Mouse (Mus musculus) ES-CJ7 (cell line): Measurements from ENCODE around the gene Man1b1.
A peak's percentile ranks its signal among the peaks of the same experiment; 100 is the strongest.

Experiments
- DNase-seq: peaks from one replicate; pipeline ENCODE4 v3.0.0; 2011; ENCODE audit warnings: low read depth, low spot score

The Man1b1 gene

DNA sequence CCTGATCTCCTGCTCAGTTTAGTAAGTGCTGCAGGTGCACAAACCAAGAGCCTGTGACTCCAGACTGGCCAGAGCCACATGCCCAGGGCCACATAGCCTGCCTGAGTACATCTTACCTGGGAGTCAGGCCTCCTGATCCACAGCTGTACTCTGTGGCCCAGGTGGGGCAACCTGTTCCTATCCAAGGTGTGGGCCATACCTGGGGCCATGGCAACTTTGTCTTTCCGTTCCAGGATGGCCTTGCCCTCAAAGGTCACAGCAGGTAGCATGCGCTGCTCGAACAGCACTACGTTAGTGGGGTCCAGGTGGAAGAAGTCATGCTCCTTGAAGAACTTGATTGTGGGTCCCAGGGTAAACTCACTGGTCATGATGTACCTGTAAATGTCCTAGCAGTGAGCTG, 32.2 kb downstream of the Man1b1 start:
- DNase-seq: no peak

DNA sequence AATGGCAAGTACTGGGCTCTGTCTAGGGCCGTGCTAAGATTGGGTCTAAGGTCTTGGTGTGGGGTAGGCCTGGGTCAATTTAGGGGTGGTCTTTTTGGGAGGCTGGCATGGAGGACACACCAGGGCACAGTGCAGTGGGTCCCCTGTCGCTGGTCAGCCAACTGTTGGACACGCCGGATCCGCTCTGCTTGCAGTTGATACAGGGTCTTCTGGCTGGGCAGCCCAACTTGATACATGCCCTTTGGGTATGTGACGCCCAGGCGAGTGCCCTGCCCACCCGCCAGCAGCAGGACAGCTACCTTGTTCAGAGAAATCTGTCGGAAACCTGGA, 32.6 kb downstream of the Man1b1 start:
- DNase-seq: no peak

DNA sequence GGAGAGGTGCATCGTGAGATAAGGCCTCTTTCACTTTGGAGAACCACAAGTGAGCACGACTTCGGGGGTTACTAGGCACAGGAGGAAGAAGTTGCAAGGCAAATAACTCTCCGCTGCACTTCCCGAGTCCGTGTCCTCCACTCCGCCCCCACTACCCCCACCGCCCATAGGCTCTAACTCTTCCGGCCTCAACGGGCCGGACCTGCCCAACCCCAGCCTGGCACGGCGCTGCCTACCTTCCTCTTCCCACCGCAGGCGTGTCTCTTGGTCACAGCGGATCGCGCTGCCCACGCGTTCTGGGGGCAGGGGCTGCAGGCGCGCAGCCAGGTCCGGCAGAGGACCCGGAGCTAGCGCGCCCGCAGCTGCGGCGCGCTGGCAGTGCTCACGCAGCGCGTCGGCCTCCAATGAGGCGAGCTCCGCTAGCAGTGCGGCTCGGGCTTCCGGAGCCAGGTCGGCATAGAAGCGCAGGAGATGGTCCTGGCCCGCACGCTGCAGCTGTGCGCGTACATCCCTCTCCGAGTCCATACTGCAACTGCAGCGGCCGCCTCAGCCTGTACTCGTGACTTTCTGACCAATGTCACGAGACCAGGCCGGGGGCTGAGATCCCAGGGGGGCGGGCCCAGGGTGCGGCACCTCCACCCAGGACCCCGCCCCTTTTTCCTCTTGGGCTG, 33.1 kb downstream of the Man1b1 start, which contains the start of gene Uap1l1:
Uap1l1 (minus strand) TSS at position 592 of the 671 bp plus-strand sequence.
- peak; percentile 88 for DNase-seq

DNA sequence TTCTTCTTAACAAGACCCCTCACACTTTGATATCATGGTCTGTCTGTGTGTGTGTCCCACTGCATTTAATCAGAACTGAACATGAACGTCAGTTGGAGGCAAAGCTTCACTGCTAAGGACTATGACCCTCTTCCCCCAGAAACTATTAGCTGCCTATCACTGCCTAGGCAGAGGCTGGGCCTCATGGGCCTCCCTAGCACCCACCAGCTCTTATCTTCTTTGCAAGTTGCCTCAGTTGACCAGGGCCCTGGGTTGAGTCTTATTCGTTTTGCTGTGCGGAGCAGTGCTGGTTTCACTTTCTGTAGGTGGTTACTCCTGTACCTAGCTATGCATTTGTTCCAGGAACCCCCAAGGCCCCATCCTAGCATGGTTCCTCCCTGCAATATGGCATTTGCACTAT, 37.9 kb downstream of the Man1b1 start:
- DNase-seq: no peak

DNA sequence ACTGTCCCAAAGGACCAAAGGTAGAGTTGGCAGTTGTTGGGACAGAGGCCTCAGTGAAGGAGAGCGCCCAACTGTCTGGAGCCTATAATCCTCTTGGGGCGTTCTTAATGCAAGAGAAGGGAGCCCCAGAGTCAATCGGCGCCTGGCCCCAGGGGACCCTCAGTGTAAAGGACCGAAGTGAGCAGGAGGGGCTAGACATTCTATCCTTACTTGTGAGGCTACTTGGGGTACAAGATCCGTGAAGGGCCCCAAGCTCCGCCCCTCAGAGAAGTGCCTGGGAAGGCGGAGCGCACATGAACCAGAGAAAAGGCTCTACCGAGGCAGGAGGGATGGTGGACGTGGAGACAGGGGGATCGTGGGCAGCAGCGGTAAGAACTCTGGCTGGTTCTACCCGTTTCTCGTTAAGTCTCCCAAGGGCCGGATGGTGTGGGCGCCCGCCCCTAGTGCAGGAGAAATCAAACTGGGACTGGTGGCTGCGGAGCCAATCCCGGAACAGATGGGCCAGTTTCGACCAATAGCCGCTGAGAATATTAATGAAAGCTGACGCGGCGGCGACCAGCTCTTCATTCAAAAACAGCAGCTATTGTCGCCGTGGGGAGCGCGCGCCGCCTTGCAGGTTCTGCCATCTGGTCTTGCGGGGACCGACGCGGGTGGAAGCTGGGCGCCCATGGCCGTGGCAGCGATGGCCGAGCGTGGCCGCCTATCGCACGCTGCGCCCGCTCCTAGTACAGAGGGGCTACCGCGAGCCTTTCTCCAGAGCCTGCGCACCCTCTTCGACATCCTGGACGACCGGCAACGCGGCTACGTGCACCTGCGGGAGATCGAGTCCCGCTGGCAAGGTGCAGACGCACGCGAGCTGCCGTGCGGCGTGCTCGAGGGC, 39.9 kb downstream of the Man1b1 start, which contains the start of gene Sapcd2:
Sapcd2 (plus strand) TSS at position 558 of the 880 bp plus-strand sequence.
- peak; percentile 89 for DNase-seq

DNA sequence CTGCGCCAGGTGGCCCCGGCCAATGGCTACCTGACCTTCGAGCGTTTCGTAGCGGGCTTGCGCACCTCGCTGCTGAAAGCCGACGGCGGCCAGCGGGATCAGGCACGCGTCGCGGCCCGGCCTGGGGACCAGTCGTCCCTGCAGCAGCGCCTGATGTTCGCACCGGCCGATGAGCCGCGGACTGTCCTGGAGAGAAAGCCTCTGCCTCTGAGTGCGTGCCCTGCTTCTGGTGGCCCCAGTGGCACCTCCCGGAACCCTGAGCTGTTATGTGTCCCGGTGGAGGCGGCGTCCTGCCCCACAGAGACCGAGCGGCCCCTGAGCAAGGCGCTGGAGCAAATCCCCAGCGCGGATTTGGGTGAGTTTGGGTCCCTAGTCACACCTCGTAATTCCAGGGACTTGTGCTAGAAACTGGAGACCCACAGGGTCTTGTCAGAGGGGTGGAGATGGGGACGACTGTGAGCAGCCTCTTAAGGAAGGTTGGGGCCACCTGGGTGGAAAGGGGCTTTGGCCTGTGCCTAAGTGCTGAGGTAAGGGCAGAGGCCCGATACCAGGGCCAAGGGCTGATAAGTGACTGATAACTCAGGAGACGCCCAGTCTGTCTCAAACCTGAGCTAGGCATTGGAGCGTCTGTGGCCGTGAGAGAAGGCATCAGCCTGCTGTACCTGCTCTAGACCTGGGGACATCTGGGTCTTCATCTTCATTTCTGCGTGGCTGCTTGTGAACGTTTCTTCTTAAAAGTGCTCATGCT, 40.7 kb downstream of the Man1b1 start:
- DNase-seq: no peak

DNA sequence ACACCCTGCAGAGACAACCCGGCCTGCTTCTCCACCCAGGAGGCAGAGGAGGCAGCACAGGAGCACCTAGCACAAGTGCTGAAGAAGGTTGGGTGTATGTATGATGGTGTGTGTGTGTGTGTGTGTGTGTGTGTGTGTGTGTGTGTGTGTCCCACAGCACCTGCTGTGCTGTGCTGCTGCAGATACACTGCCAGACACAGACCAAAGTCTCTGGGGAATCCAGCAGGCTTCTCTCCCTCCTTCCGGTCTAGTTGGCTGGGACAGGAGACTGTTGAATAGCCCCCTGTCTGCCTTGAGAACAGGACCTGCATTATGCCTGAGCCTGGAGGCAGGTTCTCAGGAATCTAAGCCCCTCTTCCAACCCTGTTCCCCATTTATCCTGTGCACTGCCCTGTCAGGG, 41.3 kb downstream of the Man1b1 start:
- DNase-seq: no peak

DNA sequence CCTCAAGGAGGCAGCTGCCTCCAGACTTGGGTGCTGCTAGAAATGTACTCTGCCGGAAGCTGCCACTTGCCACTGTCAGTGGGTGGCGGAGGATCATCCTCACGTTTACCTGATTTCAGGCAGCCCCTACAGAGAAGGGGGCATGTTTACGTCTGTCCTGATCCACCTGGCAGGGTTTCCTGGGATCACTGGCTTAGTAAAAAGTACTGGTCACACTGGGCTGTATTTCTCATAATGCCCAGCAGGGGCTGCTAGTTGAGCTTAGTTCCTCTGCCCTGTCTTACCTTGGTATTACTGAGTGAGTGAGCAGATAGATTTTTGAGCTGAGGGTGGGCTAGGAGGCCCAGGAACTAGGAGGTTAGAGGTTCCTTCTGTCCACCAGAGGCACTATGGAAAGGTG, 44.5 kb downstream of the Man1b1 start:
- peak; percentile 67 for DNase-seq

DNA sequence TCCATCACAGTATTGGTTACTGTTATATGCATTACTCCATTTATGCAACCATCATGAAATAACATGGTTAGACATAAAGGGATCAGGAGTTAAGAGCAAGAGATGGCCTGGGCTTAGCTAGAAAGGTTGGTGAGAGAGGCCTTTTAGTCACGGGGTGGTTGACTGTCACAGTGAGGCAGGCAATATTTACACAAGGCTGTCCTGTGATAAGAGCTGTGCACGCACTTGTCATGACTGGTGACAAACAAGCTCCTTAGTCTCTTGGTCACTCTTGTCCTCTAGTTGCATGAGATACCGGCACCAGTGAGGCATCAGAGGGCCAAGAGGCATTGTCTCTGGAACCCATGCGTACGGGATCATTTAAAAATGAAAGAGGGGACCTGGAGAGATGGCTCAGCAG, 52.4 kb downstream of the Man1b1 start:
- no peak for DNase-seq

DNA sequence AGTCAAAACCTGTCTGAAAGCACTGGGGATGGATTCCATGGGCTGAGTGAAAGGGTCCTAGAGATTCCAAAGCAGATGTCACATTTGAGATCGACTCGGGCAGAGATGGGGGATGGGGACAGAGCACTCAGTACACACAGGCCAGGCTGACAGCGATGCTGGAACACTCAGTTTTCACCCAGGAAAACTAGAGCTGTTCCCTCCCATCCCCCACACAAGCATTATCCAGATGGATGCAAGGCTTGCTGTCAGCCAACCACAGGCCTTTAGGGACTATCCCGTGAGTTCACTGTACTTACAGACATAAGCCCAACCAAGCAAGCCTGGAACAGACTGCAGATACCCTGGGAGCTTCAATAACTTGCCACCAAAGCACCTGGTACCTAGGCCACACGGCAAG, 59.1 kb downstream of the Man1b1 start:
- DNase-seq: no peak

DNA sequence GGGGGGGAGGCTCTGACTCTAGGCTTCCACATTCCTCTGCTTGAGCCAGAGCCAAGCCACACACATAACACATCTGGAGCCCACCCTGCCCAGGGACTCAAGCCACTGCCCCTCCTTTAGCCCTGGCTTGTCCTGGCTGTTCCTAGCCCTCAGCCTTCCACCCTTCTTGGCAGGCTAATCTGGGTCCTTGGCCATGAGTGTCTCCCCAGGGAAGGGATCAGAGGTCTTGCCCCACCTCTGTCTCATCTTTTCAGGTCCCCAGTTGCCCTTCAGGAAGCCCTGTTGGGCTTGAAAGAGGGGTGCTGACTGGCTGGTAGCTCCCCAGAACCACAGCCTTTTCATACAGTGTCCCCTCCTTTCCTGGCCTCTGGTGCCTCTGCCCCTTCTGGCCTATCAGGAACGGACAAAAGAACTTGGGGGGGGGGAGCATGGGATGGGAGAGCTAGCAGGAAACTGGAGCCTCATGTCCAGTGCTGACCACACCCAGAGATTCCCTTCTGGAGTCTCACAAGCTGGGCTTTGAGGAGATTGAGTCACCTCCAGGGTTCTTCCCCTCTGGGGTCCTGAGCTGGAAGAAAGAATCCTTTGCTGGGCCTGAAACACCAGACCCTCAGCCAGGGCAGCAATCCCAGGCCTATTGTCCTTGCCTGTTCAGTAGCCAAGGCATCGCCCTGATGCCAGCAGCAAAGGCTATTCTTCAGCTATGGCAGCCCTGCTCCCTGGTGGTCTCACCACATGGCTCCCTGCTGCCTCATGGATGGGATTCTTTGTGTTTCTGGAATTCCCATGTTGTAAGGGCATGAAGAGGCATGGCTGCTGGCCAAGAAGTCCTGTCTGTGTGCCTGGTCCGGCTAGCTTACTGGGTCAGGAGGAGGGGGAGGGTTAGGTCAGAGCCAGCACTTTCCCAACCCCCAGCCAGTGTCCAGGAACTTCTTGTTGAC, 62.4 kb downstream of the Man1b1 start:
- no peak for DNase-seq

DNA sequence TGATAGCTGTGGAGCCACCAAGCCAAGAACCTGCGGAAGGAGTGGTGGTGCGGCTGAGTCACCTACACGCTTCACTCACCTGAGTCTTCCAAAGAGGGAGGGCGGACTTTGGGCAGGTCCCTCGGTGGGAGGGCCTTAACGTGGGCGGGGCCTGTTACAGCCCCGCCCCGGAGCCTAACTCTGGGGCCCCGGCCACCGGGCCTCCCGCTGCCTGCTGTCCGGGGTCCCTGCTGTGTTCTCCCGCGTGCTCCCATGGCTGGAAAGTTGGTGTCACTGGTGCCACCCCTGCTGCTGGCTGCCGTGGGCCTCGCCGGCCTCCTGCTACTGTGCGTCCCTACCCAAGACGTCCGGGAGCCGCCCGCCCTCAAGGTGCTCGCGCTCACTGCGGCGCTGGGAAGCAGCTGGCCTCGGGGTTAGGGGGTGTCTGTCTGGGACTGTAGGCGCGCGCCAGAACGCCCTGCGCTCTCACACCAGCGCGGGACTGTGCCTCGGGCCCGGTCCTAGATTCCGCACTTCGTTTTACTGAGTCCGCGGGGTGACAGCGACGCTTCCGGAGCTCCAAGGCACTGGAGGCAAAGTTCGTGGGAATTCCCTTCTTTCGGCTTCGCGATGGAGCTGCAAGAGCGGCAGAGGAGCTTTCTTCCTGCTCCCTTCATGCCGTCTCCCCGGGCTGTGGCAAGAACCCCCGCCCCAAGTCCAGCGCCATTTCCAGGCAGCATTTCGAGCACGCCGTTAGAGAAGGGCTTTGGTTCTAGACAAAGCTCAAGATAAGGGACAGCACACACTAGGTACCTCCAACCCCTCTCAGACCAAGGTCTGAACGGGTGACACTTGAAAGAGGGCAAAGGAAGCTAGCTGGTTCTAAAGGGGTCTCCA, 63.8 kb downstream of the Man1b1 start, which contains the start of gene Entpd2:
Entpd2 (plus strand) TSS at position 154 of the 876 bp plus-strand sequence.
- DNase-seq: peak; percentile 46

DNA sequence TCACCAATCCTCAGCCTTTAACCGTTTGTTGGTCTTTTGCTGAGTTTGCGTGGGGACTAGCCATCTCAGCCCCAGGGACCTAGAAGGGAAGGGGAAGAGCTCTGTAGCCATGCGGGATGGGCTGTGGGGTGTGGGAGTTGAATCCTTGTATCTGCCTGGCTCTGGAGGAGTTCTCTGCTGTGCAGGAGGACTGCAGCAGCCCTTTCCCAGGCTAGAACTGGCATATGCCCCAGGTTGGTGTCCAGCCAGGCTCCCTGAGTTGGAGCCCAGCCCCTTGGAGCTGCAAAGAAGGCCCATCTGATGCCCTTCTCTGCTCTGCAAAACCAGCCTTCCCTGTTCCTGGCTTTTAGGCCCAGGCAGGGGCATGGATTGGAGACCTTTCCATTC, 64.5 kb downstream of the Man1b1 start:
- DNase-seq: no peak

DNA sequence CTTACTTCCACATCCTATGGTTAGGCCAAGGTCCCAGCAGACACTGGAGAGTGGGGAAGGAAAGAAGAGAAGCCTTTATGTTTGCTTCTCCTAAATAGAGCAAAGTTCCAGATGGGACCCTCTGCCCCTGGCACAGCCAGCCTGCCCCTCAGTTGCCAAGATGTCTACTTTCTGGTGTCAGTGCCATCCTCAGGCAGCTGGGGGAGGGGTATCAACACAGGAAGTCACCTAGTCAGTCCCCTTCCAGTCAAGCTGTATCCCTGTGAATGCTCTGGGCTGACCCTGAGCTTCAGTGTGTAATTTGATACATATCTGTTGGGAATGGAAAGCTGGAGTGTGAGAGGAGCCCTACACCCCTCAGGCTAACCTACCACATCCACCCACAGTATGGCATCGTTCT, 64.9 kb downstream of the Man1b1 start:
- no peak for DNase-seq

DNA sequence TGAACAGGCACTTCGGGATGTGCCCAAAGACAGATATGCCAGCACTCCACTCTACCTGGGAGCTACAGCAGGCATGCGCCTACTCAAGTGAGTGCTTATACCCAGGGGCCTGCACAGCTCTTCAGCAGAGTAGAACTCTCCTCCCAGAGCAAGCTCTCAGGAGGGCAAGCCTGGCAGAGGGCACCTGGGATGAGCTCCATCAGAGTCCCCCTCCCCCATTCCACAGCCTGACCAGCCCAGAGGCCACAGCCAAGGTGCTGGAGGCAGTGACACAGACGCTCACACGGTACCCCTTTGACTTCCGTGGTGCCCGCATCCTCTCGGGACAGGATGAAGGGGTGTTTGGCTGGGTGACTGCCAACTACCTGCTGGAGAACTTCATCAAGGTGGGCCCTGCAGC, 65.9 kb downstream of the Man1b1 start:
- DNase-seq: no peak

DNA sequence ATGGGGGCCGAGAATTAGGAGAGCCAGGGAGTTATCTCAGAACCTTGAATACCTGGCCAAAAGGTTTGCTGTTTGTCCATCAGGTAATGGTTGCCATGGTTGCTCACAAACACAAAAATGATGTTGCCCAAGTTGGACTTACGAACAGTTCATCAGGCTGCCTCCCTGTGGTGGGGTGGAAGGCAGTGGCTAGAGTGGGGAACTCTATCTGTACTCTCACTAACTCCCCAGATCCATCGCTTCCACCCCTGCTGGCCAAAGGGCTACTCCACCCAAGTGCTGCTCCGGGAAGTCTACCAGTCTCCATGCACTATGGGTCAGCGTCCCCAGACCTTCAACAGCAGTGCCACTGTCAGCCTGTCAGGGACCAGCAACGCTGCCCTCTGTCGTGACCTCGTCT, 66.9 kb downstream of the Man1b1 start, which contains the start of gene Npdc1:
Npdc1 (plus strand) TSS at position 301 of the 400 bp plus-strand sequence.
- DNase-seq: no peak

DNA sequence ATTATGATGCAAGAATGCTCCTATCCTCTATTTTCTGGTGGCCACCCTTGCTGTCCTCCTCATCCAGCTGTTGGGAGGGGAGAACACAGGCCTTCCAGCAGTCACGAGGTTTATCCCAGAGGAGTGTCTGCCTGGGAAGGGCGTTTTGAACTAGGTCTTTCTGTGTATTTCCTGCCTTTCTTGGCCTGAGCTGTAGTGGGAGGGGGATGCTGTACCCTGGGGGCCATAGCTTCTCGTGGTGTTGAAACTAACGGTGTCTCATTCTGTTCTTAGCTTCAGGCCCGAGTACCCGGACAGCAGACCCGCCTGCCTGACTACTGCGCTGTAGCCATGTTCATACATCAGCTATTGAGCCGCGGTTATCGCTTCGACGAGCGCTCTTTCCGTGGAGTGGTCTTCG, 68.2 kb downstream of the Man1b1 start:
- no peak for DNase-seq

DNA sequence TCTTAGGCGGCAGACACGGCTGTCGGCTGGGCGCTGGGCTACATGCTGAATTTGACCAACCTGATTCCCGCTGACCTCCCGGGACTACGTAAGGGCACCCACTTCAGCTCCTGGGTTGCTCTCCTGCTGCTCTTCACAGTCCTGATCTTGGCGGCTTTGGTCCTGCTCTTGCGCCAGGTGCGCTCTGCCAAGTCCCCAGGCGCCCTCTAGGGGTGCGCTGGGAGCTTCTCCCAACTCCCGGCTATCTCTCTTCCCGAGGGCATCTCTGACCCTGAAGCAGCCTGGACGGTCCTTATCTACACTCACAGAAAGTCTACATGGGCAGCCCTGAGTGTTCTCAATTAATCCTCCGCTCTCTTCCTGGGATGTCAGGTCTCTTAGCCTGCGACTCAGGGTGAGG, 68.6 kb downstream of the Man1b1 start:
- DNase-seq: peak; percentile 69
